Mouse (Mus musculus): ENCODE data around the gene Nr3c2. TPM values are rescaled to one million over a fixed set of nuclear protein-coding genes. Genes with fewer than 3 reads are reported as not detected.

Nr3c2 gene
- polyA plus RNA-seq, 1 experiment from 2014 or later = 0.58 TPM

DNA sequence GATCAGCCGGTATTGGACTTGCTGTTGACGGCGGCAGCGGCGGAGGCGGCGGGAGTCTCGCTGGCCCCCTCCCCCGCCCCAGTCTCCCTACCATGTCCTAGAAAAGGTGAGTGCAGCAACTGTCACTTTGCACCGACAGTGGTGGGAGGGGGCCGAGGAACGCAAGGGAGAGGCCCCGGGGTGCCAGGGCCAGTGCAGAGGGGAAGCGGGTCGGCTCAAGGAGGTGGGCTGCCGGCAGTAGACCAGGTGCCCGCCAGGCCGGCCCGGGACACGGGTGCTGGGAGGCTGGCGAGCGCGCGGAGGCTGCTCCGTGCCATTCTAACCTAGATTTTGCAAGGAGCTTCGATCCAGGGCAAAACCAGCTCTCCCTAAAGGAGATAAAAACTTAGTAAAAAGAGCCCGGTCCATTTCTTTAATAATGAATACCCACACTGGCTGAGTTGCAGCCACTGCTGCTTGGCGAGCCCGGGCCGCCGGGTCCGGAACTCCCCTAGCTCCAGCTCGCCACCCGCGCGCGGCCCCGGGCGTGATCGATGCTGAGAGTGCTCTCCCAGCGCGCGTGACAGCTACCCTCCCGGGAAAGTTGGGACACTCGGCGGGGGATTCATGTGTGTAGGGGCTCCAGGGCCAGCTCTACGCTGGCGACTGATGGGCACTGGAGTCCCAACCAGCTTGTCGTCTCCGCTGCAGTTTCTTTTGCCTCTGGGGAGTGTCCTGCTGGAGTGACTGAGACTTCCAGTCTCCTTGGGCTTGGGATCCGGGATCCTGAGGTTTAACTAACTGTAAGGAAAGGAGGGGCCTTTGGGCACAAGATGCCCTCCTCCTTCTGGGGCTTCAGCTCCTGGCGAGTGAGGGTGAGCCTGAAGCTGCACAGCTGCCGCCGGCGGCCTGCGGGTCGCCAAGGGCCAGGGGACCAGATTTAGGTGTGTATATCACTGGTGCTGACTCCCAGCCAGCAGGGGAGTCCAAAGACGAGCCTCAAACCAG lies 1.2 kb downstream of the Nr3c2 start:
- Histone ChIP-seq H3K9me3 (replicated peaks; ENCODE audit: control insufficient read depth, low read length) (no peaks in the 10 kb centered on the region), H3K36me3 (replicated peaks; ENCODE audit: control insufficient read depth, insufficient read depth, low read depth, low read length) (no peaks in the 10 kb centered on the region), H3K9ac (replicated peaks; ENCODE audit: low read length) (peak overlapping the region; percentile 22; the same call in 1 of the 2 replicates), H3K27ac (replicated peaks; ENCODE audit: low read depth, low read length) (no peak overlapping the region), H3K27me3 (ENCODE audit: control insufficient read depth, insufficient read depth, low read length) (peaks cover 33% of the 10 kb centered on the region), H3K4me3 (ENCODE audit: low read depth, low read length) (peak overlapping the region; percentile 59), H3K4me1 (ENCODE audit: control insufficient read depth, insufficient read depth, low read length) (no peaks in the 10 kb centered on the region; the same call in 1 of the 2 replicates), H3K4me2 (ENCODE audit: low read depth, low read length) (peak overlapping the region; percentile 97)
- WGBS = under 1% methylated on average over 58 of the region's 58 CpGs
- DNase-seq (ENCODE audit: low spot score) = peak; percentile 29
- ATAC-seq (replicated peaks; ENCODE audit: insufficient number of reproducible peaks, low FRiP score, low TSS enrichment, low read depth) = no peak

DNA sequence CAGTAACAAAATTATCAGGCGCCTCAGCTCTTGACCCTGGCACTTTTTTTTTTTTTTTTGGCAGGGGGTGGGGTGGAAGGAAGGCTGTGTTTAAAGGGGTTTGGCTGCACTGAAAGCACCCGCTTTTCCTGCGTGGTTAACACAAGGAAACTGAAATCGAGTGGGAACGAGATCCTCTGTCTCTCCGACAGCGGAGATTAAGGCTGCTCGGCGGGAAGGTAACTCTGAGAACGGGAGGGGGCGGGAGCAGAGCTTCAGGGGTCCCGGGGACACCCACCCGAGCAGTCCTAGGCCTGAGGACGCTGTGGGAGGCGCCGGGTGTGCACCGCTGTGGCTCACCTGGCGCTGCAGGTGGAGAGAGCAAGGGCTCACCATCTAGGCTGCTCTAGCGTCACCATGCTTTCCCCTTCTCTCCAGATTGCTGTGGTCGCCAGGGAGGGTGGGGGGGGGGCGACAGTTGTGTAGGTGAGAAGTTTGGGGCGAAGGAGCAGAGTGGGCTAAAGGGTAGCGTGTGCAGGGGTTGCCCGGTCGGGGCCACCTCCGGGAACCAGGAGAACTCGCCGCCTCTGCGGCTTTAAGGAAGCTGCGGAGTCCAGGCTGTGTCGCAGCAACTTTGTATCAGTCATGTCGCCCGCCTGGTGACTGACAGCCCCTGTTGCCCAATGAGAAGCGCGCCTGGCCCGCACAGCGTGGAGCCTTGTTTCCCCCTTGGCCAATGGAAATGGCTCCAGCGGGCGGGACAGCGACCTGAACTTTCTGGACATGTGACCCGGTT lies 2.4 kb downstream of the Nr3c2 start:
- H3K4me2 ChIP-seq (ENCODE audit: low read depth, low read length) = peak overlapping the region; percentile 97
- H3K9ac ChIP-seq (replicated peaks; ENCODE audit: low read length) = peak overlapping the region; percentile 51
- DNase-seq (ENCODE audit: low spot score) = peak; percentile 95
- no peaks in the 10 kb centered on the region; the same call in 1 of the 2 replicates for H3K4me1 ChIP-seq (ENCODE audit: control insufficient read depth, insufficient read depth, low read length)
- no peak overlapping the region for H3K27ac ChIP-seq (replicated peaks; ENCODE audit: low read depth, low read length)
- under 1% methylated on average over 39 of the region's 41 CpGs for WGBS
- peaks cover 33% of the 10 kb centered on the region for H3K27me3 ChIP-seq (ENCODE audit: control insufficient read depth, insufficient read depth, low read length)
- H3K36me3 ChIP-seq (replicated peaks; ENCODE audit: control insufficient read depth, insufficient read depth, low read depth, low read length) = no peaks in the 10 kb centered on the region
- H3K9me3 ChIP-seq (replicated peaks; ENCODE audit: control insufficient read depth, low read length) = no peaks in the 10 kb centered on the region
- ATAC-seq (replicated peaks; ENCODE audit: insufficient number of reproducible peaks, low FRiP score, low TSS enrichment, low read depth) = peak; percentile 100
- peak overlapping the region; percentile 59 for H3K4me3 ChIP-seq (ENCODE audit: low read depth, low read length)

DNA sequence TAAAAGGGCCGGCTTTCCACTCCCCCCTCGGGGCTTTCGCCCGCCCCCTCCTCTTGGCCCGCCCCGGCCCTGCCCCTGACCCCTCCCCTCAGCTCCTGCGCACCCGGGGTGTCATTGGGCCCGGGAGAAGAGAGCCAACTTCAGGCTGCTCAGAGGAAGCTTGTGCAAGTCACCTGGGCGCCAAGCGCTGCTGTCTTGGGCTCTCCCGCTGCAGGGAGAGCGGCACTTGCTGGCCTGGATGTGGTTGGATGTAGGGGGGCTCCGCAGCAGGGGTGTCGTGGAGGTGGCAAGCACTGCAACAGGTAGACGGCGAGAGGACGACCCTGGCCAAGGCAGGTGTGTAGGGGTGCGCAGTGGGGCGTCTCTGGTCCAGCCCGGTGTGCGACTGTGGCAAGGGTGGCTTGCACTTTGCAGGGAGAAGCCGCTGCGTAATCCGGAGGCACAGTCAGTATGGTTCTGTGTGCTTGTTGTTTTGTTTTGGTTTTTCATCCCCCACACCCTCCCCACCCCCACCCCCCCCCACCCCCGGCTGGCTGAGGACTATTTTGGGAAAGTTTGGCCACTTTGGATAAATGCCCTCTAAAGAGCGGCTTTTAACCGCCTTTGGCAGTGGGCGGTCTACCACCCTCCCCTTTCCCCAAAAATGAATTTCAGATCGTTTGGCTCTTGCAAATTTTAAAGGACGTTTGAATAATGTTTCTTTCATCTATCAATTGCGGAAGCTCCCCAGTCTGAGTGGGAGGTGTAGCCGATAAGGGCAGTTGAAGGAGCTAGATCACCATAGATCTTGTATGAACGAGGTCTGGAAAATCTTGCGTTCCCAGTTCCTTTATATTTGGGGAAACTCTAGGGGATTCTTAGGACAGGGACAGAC lies 3.2 kb downstream of the Nr3c2 start:
- WGBS = under 1% methylated on average over 31 of the region's 35 CpGs
- H3K4me3 ChIP-seq (ENCODE audit: low read depth, low read length) = peak overlapping the region; percentile 59
- DNase-seq (ENCODE audit: low spot score) = peak; percentile 4
- H3K4me1 ChIP-seq (ENCODE audit: control insufficient read depth, insufficient read depth, low read length) = no peaks in the 10 kb centered on the region; the same call in 1 of the 2 replicates
- peak; percentile 42 for ATAC-seq (replicated peaks; ENCODE audit: insufficient number of reproducible peaks, low FRiP score, low TSS enrichment, low read depth)
- H3K4me2 ChIP-seq (ENCODE audit: low read depth, low read length) = peak overlapping the region; percentile 97
- no peak overlapping the region for H3K27ac ChIP-seq (replicated peaks; ENCODE audit: low read depth, low read length)
- peaks cover 33% of the 10 kb centered on the region for H3K27me3 ChIP-seq (ENCODE audit: control insufficient read depth, insufficient read depth, low read length)
- peak overlapping the region; percentile 44 for H3K9ac ChIP-seq (replicated peaks; ENCODE audit: low read length)
- H3K36me3 ChIP-seq (replicated peaks; ENCODE audit: control insufficient read depth, insufficient read depth, low read depth, low read length) = no peaks in the 10 kb centered on the region
- H3K9me3 ChIP-seq (replicated peaks; ENCODE audit: control insufficient read depth, low read length) = no peaks in the 10 kb centered on the region

DNA sequence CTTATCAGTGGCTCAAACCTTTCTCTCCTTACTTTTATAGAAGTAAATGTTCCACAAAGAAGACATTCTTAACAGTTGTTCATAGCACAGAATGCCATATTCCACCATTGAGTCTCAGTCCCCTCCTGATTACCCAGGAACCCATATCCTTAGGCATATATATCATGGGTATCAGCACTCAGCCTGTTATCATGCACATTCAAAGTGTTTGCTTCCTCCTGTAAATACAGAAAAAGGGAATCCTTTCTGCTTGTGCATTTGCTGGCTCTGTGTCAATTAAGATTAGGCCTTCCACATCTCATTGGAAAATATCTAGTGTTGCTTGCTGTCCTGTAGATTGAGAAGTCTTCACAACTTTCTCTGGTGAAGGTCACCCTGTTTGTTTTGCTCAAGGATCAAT lies 12.0 kb downstream of the Nr3c2 start:
- Histone ChIP-seq H3K27me3 (ENCODE audit: control insufficient read depth, insufficient read depth, low read length) (no peaks in the 10 kb centered on the region), H3K4me2 (ENCODE audit: low read depth, low read length) (no peak overlapping the region), H3K36me3 (replicated peaks; ENCODE audit: control insufficient read depth, insufficient read depth, low read depth, low read length) (no peaks in the 10 kb centered on the region), H3K9me3 (replicated peaks; ENCODE audit: control insufficient read depth, low read length) (no peaks in the 10 kb centered on the region), H3K27ac (replicated peaks; ENCODE audit: low read depth, low read length) (no peak overlapping the region), H3K9ac (replicated peaks; ENCODE audit: low read length) (no peak overlapping the region), H3K4me1 (ENCODE audit: control insufficient read depth, insufficient read depth, low read length) (no peaks in the 10 kb centered on the region), H3K4me3 (ENCODE audit: low read depth, low read length) (no peak overlapping the region)
- DNase-seq (ENCODE audit: low spot score) (no peak), ATAC-seq (replicated peaks; ENCODE audit: insufficient number of reproducible peaks, low FRiP score, low TSS enrichment, low read depth) (no peak)

DNA sequence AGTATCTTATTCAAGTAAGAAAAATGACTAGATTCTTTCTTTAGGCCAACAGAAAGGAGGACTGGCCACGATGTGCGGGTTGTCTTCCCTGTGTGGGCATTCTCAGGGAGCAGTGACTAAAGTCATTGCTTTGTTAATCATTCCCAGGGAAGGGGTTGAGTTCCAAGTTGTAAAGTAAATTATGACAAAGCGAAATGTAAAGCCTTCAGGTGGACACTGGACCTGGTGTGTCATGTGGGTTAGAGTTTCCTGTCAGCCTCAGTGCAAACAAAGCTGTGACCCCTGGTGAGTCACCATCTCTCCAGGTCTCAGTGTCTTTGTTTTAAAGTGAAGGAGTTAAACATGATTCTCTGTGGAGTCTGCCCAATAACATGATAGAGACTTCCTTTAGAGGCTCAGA lies 13.4 kb downstream of the Nr3c2 start:
- WGBS = 92% methylated on average over 3 of the region's 3 CpGs
- ATAC-seq (replicated peaks; ENCODE audit: insufficient number of reproducible peaks, low FRiP score, low TSS enrichment, low read depth) = no peak
- no peak for DNase-seq (ENCODE audit: low spot score)
- H3K36me3 ChIP-seq (replicated peaks; ENCODE audit: control insufficient read depth, insufficient read depth, low read depth, low read length) = no peaks in the 10 kb centered on the region
- no peak overlapping the region for H3K4me3 ChIP-seq (ENCODE audit: low read depth, low read length)
- no peaks in the 10 kb centered on the region for H3K4me1 ChIP-seq (ENCODE audit: control insufficient read depth, insufficient read depth, low read length)
- no peak overlapping the region for H3K27ac ChIP-seq (replicated peaks; ENCODE audit: low read depth, low read length)
- no peaks in the 10 kb centered on the region for H3K9me3 ChIP-seq (replicated peaks; ENCODE audit: control insufficient read depth, low read length)
- no peaks in the 10 kb centered on the region for H3K27me3 ChIP-seq (ENCODE audit: control insufficient read depth, insufficient read depth, low read length)
- no peak overlapping the region for H3K4me2 ChIP-seq (ENCODE audit: low read depth, low read length)
- no peak overlapping the region for H3K9ac ChIP-seq (replicated peaks; ENCODE audit: low read length)

DNA sequence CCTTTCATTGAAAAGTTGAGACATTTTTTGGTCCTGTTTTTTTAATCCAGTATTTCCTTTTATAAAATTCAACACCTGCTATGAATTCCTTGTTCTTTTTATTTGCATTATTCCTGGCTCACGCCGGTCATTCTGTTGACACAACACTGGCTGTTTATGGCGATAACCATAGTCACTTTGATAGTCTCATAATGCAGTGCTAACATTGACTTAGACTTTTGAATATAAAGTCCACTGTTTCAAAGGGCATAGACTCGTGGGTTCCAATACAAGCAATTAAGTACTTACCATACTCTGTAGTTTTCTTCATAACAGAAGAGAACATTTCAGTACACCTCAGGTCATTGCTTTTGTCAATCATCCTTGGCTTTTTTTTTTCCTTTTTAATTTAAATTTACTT lies 14.0 kb downstream of the Nr3c2 start:
- H3K36me3 ChIP-seq (replicated peaks; ENCODE audit: control insufficient read depth, insufficient read depth, low read depth, low read length) = no peaks in the 10 kb centered on the region
- no peaks in the 10 kb centered on the region for H3K9me3 ChIP-seq (replicated peaks; ENCODE audit: control insufficient read depth, low read length)
- no peak overlapping the region for H3K4me2 ChIP-seq (ENCODE audit: low read depth, low read length)
- DNase-seq (ENCODE audit: low spot score) (no peak), ATAC-seq (replicated peaks; ENCODE audit: insufficient number of reproducible peaks, low FRiP score, low TSS enrichment, low read depth) (no peak)
- H3K27me3 ChIP-seq (ENCODE audit: control insufficient read depth, insufficient read depth, low read length) = no peaks in the 10 kb centered on the region
- 89% methylated on average over 4 of the region's 4 CpGs for WGBS
- no peak overlapping the region for H3K27ac ChIP-seq (replicated peaks; ENCODE audit: low read depth, low read length)
- no peaks in the 10 kb centered on the region for H3K4me1 ChIP-seq (ENCODE audit: control insufficient read depth, insufficient read depth, low read length)
- no peak overlapping the region for H3K4me3 ChIP-seq (ENCODE audit: low read depth, low read length)
- no peak overlapping the region for H3K9ac ChIP-seq (replicated peaks; ENCODE audit: low read length)

DNA sequence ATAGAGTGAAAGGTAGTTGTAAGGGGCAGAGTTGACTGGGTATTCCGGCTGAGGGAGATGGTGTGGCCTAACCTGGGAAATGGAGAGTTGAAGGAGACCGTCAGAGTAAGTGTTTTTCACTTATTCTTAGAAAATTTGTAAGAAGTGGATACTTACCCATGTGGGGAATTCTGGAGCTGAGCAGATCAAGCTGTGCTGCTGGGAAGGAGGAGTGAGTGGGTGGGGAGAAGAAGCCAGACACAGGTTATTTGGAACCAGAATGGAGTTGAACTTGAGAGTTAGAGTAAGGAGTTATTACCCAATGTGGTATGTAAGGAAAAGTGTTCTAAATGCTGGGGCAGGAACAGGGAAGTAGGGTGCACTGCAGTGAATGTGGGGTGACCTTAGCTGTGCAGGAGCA lies 16.0 kb downstream of the Nr3c2 start:
- H3K9ac ChIP-seq (replicated peaks; ENCODE audit: low read length) = no peak overlapping the region
- DNase-seq (ENCODE audit: low spot score) (no peak), ATAC-seq (replicated peaks; ENCODE audit: insufficient number of reproducible peaks, low FRiP score, low TSS enrichment, low read depth) (no peak)
- no peak overlapping the region for H3K4me3 ChIP-seq (ENCODE audit: low read depth, low read length)
- no peaks in the 10 kb centered on the region for H3K27me3 ChIP-seq (ENCODE audit: control insufficient read depth, insufficient read depth, low read length)
- WGBS = 86% methylated on average over 2 of the region's 2 CpGs
- H3K36me3 ChIP-seq (replicated peaks; ENCODE audit: control insufficient read depth, insufficient read depth, low read depth, low read length) = no peaks in the 10 kb centered on the region
- H3K4me1 ChIP-seq (ENCODE audit: control insufficient read depth, insufficient read depth, low read length) = no peaks in the 10 kb centered on the region
- no peak overlapping the region for H3K4me2 ChIP-seq (ENCODE audit: low read depth, low read length)
- no peak overlapping the region for H3K27ac ChIP-seq (replicated peaks; ENCODE audit: low read depth, low read length)
- H3K9me3 ChIP-seq (replicated peaks; ENCODE audit: control insufficient read depth, low read length) = no peaks in the 10 kb centered on the region
